Mouse (Mus musculus) embryonic fibroblast, embryonic 13.5 days (primary cell): ENCODE results near the gene Elovl5.

Experiments
- CTCF ChIP-seq: IDR thresholded peaks from 2 replicates; pipeline ENCODE4 v1.5.1; 2011; ENCODE audit warnings: mild to moderate bottlenecking, control low read depth, low read length, moderate library complexity, borderline replicate concordance; ENCODE audit not compliant: insufficient read depth
- POLR2A ChIP-seq: IDR thresholded peaks from 2 replicates; pipeline ENCODE4 v1.6.1; 2011; ENCODE audit warnings: low read depth, mild to moderate bottlenecking, control low read depth, low read length, moderate library complexity

DNA sequence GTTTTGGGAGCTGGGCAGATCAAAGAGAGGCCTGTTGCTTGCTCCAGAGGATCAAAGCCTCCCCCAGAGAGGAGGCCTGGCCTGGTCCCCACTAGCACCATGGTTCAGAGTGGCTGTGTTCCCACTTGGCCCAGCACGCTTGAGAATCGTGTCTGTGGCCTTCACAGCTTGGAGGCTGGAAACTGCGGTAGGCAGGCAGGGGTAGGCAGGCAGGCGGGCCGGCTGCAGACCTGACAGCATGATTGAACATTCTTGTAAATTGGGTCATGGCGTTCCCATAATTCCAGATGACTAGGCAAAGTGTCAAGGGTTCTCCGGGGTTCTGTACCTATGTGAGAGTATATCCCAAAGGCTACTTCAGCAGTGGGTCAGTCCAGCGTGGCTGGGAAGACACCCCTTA, 35.9 kb downstream of the Elovl5 start:
- TF ChIP-seq CTCF (no peak), POLR2A (no peak)
